Mouse (Mus musculus) stomach, postnatal 0 days (tissue): ENCODE measurements around the gene Olfr1306. TPM values are rescaled to one million over a fixed set of nuclear protein-coding genes. Genes with fewer than 3 reads are reported as not detected.

Source experiments
- ATAC-seq: fragments of 200-750 bp; cut with Nextera tagmentation; 2 replicates; pipeline ENCODE4 v1.8.0; 2017; ENCODE audit not compliant: low FRiP score, low TSS enrichment
- DNase-seq: peaks from one replicate; pipeline ENCODE4 v3.0.0-alpha.2; 2016; ENCODE audit warnings: low spot score
- H3K27ac ChIP-seq: fragments of 300-500 bp; sonication (generic); replicated peaks from 2 replicates; pipeline ENCODE4 v1.5.1; 2014; ENCODE audit warnings: mild to moderate bottlenecking, control low read depth
- H3K27me3 ChIP-seq: fragments of 300-500 bp; sonication (generic); 2 replicates; pipeline ENCODE4 v1.6.1; 2014; ENCODE audit warnings: low read length; ENCODE audit not compliant: control insufficient read depth, insufficient read depth
- H3K36me3 ChIP-seq: fragments of 300-500 bp; sonication (generic); 2 replicates; pipeline ENCODE4 v1.6.1; 2014; ENCODE audit warnings: low read length, mixed read lengths; ENCODE audit not compliant: control insufficient read depth, insufficient read depth
- H3K4me1 ChIP-seq: fragments of 300-500 bp; sonication (generic); replicated peaks from 2 replicates; pipeline ENCODE4 v1.6.1; 2014; ENCODE audit warnings: antibody characterized with exemption; ENCODE audit not compliant: control insufficient read depth, insufficient read depth
- H3K4me2 ChIP-seq: fragments of 300-500 bp; sonication (generic); replicated peaks from 2 replicates; pipeline ENCODE4 v1.6.1; 2014; ENCODE audit warnings: low read depth, mild to moderate bottlenecking, control low read depth, moderate library complexity
- H3K4me3 ChIP-seq: fragments of 300-500 bp; sonication (generic); 2 replicates; pipeline ENCODE4 v1.5.1; 2014; ENCODE audit warnings: low read depth, low read length, control low read depth
- H3K9ac ChIP-seq: fragments of 300-500 bp; sonication (generic); 2 replicates; pipeline ENCODE4 v1.6.1; 2014; ENCODE audit warnings: mild to moderate bottlenecking, low read length, control low read depth, mixed read lengths
- H3K9me3 ChIP-seq: fragments of 300-500 bp; sonication (generic); 2 replicates; pipeline ENCODE4 v1.6.1; 2016; ENCODE audit warnings: low read length; ENCODE audit not compliant: control insufficient read depth
- CTCF ChIP-seq: IDR thresholded peaks from 2 replicates; pipeline ENCODE4 v1.5.1; 2016; ENCODE audit warnings: antibody characterized with exemption, low read depth, mild to moderate bottlenecking, moderate library complexity
- EP300 ChIP-seq: optimal IDR thresholded peaks from 2 replicates; pipeline ENCODE3; 2016; ENCODE audit warnings: antibody characterized with exemption
- WGBS: fragments of 180-500 bp; shearing (Covaris S2); extraction: QIAGEN DNeasy Blood & Tissue Kit; methylation state at CpG from one replicate; pipeline ENCODE4 v1.1.7; 2014; 5-methylcytosine and 5-hydroxymethylcytosine counted together
- polyA plus RNA-seq: library from polyadenylated mRNA; unstranded; fragments of >200 nt; fragmentation: Nextera tagmentation; extraction: Ambion mirVana; gene quantifications from 2 replicates; pipeline ENCODE4 v1.2.1, GENCODE M21; 2015

The Olfr1306 gene
- polyA plus RNA-seq = not detected in 2 replicates

- no peaks in the 10 kb centered on the region for H3K36me3 ChIP-seq
- ATAC-seq (no peak), DNase-seq (no peak)
- H3K27me3 ChIP-seq = no peaks in the 10 kb centered on the region
- no peak within 1 kb of the TSS for H3K27ac ChIP-seq
- TF ChIP-seq CTCF (no peak), EP300 (no peak)
- 77% methylated on average over 1 of the region's 1 CpGs for WGBS
- no peak within 1 kb of the TSS for H3K9ac ChIP-seq
- no peak within 1 kb of the TSS for H3K4me3 ChIP-seq
- H3K4me1 ChIP-seq = no peaks in the 10 kb centered on the region
- no peak within 1 kb of the TSS for H3K4me2 ChIP-seq
- no peaks in the 10 kb centered on the region for H3K9me3 ChIP-seq
Observed at GRCm38 (mm10) chr2:111916171-111916570, at the start of gene Olfr1306. Olfr1306 (minus strand) TSS chr2:111916271.

GRCm38 (mm10) chr2:111964844-111965243 lies 48.8 kb upstream of the Olfr1306 start, which contains the start of gene Olfr1308:
Olfr1308 (minus strand) TSS chr2:111964944.
- H3K9me3 ChIP-seq = no peaks in the 10 kb centered on the region
- no peak within 1 kb of the TSS for H3K4me3 ChIP-seq
- TF ChIP-seq CTCF (no peak), EP300 (no peak)
- no peaks in the 10 kb centered on the region for H3K4me1 ChIP-seq
- WGBS = 41% methylated on average over 1 of the region's 1 CpGs
- H3K27ac ChIP-seq = no peak within 1 kb of the TSS
- no peak for DNase-seq
- ATAC-seq = no peak
- H3K27me3 ChIP-seq = no peaks in the 10 kb centered on the region
- H3K9ac ChIP-seq = no peak within 1 kb of the TSS
- no peaks in the 10 kb centered on the region for H3K36me3 ChIP-seq
- H3K4me2 ChIP-seq = no peak within 1 kb of the TSS

GRCm38 (mm10) chr2:111949340-111949739 lies 33.3 kb upstream of the Olfr1306 start, which contains the start of gene Olfr1307:
Olfr1307 (minus strand) TSS chr2:111949440.
- WGBS = 70% methylated on average over 1 of the region's 1 CpGs
- no peak within 1 kb of the TSS for H3K4me3 ChIP-seq
- no peak within 1 kb of the TSS for H3K27ac ChIP-seq
- no peak within 1 kb of the TSS for H3K4me2 ChIP-seq
- ATAC-seq (no peak), DNase-seq (no peak)
- TF ChIP-seq EP300 (no peak), CTCF (no peak)
- no peaks in the 10 kb centered on the region for H3K9me3 ChIP-seq
- no peaks in the 10 kb centered on the region for H3K27me3 ChIP-seq
- no peaks in the 10 kb centered on the region for H3K36me3 ChIP-seq
- no peak within 1 kb of the TSS for H3K9ac ChIP-seq
- H3K4me1 ChIP-seq = no peaks in the 10 kb centered on the region

GRCm38 (mm10) chr2:111877049-111877448 lies 39.0 kb downstream of the Olfr1306 start, which contains the start of gene Olfr1305:
Olfr1305 (minus strand) TSS chr2:111877149.
- no peak within 1 kb of the TSS for H3K4me3 ChIP-seq
- no peak within 1 kb of the TSS for H3K27ac ChIP-seq
- no peak within 1 kb of the TSS for H3K9ac ChIP-seq
- no peaks in the 10 kb centered on the region for H3K4me1 ChIP-seq
- ATAC-seq (no peak), DNase-seq (no peak)
- H3K36me3 ChIP-seq = no peaks in the 10 kb centered on the region
- no peak within 1 kb of the TSS for H3K4me2 ChIP-seq
- no peak for TF ChIP-seq CTCF
- TF ChIP-seq EP300 = no peak
- H3K9me3 ChIP-seq = no peaks in the 10 kb centered on the region
- 85% methylated on average over 2 of the region's 2 CpGs for WGBS
- H3K27me3 ChIP-seq = no peaks in the 10 kb centered on the region

Other genes starting within 250 kb of the Olfr1306 start
- gene Olfr1301, start 165.3 kb downstream of the Olfr1306 start, polyA plus RNA-seq = not detected in 2 replicates
- not detected in 2 replicates for gene Olfr1302, start 138.8 kb downstream of the Olfr1306 start, polyA plus RNA-seq
- gene Olfr1303, start 95.9 kb downstream of the Olfr1306 start, polyA plus RNA-seq = not detected in 2 replicates
- gene Olfr1305, start 39.1 kb downstream of the Olfr1306 start, polyA plus RNA-seq = not detected in 2 replicates
- 0.04 TPM in 1 of 2 replicates, not detected in the other for gene Olfr1307, start 33.2 kb upstream of the Olfr1306 start, polyA plus RNA-seq
- gene Olfr1308, start 48.7 kb upstream of the Olfr1306 start, polyA plus RNA-seq = not detected in 2 replicates
- gene Olfr1309, start 74.0 kb upstream of the Olfr1306 start, polyA plus RNA-seq = not detected in 2 replicates
- gene Olfr1310, start 96.4 kb upstream of the Olfr1306 start, polyA plus RNA-seq = not detected in 2 replicates
- gene Olfr1311, start 108.1 kb upstream of the Olfr1306 start, polyA plus RNA-seq = not detected in 2 replicates
- not detected in 2 replicates for gene Olfr1312, start 134.0 kb upstream of the Olfr1306 start, polyA plus RNA-seq
- gene Olfr1313, start 161.6 kb upstream of the Olfr1306 start, polyA plus RNA-seq = not detected in 2 replicates
- not detected in 2 replicates for gene Olfr1314, start 180.5 kb upstream of the Olfr1306 start, polyA plus RNA-seq
- gene Olfr1315-ps1, start 199.2 kb upstream of the Olfr1306 start, polyA plus RNA-seq = not detected in 2 replicates
- not detected in 2 replicates for gene Olfr1316, start 218.7 kb upstream of the Olfr1306 start, polyA plus RNA-seq
- gene Olfr1317, start 224.1 kb upstream of the Olfr1306 start, polyA plus RNA-seq = not detected in 2 replicates
- gene Olfr1318, start 237.9 kb upstream of the Olfr1306 start, polyA plus RNA-seq = 0.05 TPM in 1 of 2 replicates, not detected in the other